Mouse (Mus musculus): ENCODE results near the gene Nfkbib.

Gene Nfkbib

GRCm38 (mm10) chr7:28767462-28767965, at the start of gene Nfkbib:
Gene Nfkbib, minus strand, starts transcription at chr7:28767512.
- no peak for DNase-seq (ENCODE audit: low read depth, low spot score)

- no peak for DNase-seq (ENCODE audit: low read depth, low spot score)
These were observed 49.6 kb upstream of the Nfkbib start for GRCm38 (mm10) chr7:28816920-28817319.

GRCm38 (mm10) chr7:28816201-28816600, 48.9 kb upstream of the Nfkbib start:
- no peak for DNase-seq (ENCODE audit: low read depth, low spot score)

GRCm38 (mm10) chr7:28815230-28815629, 47.9 kb upstream of the Nfkbib start:
- no peak for DNase-seq (ENCODE audit: low read depth, low spot score)

- DNase-seq (ENCODE audit: low read depth, low spot score): no peak
These were observed 47.2 kb upstream of the Nfkbib start for GRCm38 (mm10) chr7:28814306-28815034.

- no peak for DNase-seq (ENCODE audit: low read depth, low spot score)
These were observed 45.6 kb upstream of the Nfkbib start for GRCm38 (mm10) chr7:28812949-28813348.

- DNase-seq (ENCODE audit: low read depth, low spot score): no peak
These were observed 45.1 kb upstream of the Nfkbib start for GRCm38 (mm10) chr7:28812436-28812835.

- DNase-seq (ENCODE audit: low read depth, low spot score): no peak
These were observed 44.4 kb upstream of the Nfkbib start for GRCm38 (mm10) chr7:28811640-28812275.

GRCm38 (mm10) chr7:28811228-28811627, 43.9 kb upstream of the Nfkbib start:
- peak; percentile 75 for DNase-seq (ENCODE audit: low read depth, low spot score)

GRCm38 (mm10) chr7:28810107-28811066, 43.1 kb upstream of the Nfkbib start:
- DNase-seq (ENCODE audit: low read depth, low spot score): peak; percentile 98

GRCm38 (mm10) chr7:28809401-28810089, 42.2 kb upstream of the Nfkbib start:
- no peak for DNase-seq (ENCODE audit: low read depth, low spot score)

GRCm38 (mm10) chr7:28808957-28809393, 41.7 kb upstream of the Nfkbib start:
- no peak for DNase-seq (ENCODE audit: low read depth, low spot score)

- no peak for DNase-seq (ENCODE audit: low read depth, low spot score)
These were observed 41.1 kb upstream of the Nfkbib start, which contains the start of gene Hnrnpl for GRCm38 (mm10) chr7:28808221-28808941. Gene Hnrnpl, plus strand, starts transcription at chr7:28808541.

GRCm38 (mm10) chr7:28807641-28808220, 40.4 kb upstream of the Nfkbib start:
- no peak for DNase-seq (ENCODE audit: low read depth, low spot score)

GRCm38 (mm10) chr7:28806869-28807268, 39.6 kb upstream of the Nfkbib start:
- no peak for DNase-seq (ENCODE audit: low read depth, low spot score)

- no peak for DNase-seq (ENCODE audit: low read depth, low spot score)
These were observed 36.4 kb upstream of the Nfkbib start for GRCm38 (mm10) chr7:28803756-28804155.

GRCm38 (mm10) chr7:28802846-28803588, 35.7 kb upstream of the Nfkbib start:
- DNase-seq (ENCODE audit: low read depth, low spot score): no peak

GRCm38 (mm10) chr7:28801901-28802670, 34.8 kb upstream of the Nfkbib start:
- DNase-seq (ENCODE audit: low read depth, low spot score): no peak

- DNase-seq (ENCODE audit: low read depth, low spot score): no peak
These were observed 34.1 kb upstream of the Nfkbib start for GRCm38 (mm10) chr7:28801451-28801850.
